Mouse (Mus musculus) activated CD4-positive, CD25-positive, alpha-beta regulatory T cell, adult 4 months (primary cell): Measurements from ENCODE around the gene Slc5a4b. TPM values are rescaled to one million over a fixed set of nuclear protein-coding genes. Genes with fewer than 3 reads are reported as not detected.

Source experiments
- ATAC-seq: one replicate; pipeline ENCODE4 v1.8.0; 2017
- polyA plus RNA-seq, 2 experiments: library from polyadenylated mRNA; unstranded; fragments of 100-300 nt; shearing (Covaris generic); gene quantifications; one replicate each; pipeline ENCODE4 v1.2.1; 2017

Gene Slc5a4b
- polyA plus RNA-seq, 2 experiments from 2014 or later, result not detected

GRCm38 (mm10) chr10:76036962-76037361 lies 73.8 kb downstream of the Slc5a4b start:
- no peak for ATAC-seq

- ATAC-seq, result no peak
These were observed 75.5 kb downstream of the Slc5a4b start for GRCm38 (mm10) chr10:76035277-76035676.

GRCm38 (mm10) chr10:76034001-76034600 lies 76.7 kb downstream of the Slc5a4b start:
- peak; percentile 17 for ATAC-seq

- ATAC-seq, result peak; percentile 1
These were observed 77.7 kb downstream of the Slc5a4b start for GRCm38 (mm10) chr10:76033119-76033455.

GRCm38 (mm10) chr10:76032402-76033118 lies 78.2 kb downstream of the Slc5a4b start, which contains the start of gene Zfp280b:
Zfp280b (plus strand) TSS chr10:76032650.
- ATAC-seq, result peak; percentile 93

- no peak for ATAC-seq
These were observed 79.0 kb downstream of the Slc5a4b start for GRCm38 (mm10) chr10:76031511-76032401.

GRCm38 (mm10) chr10:76030496-76030895 lies 80.3 kb downstream of the Slc5a4b start:
- no peak for ATAC-seq

GRCm38 (mm10) chr10:76029276-76029675 lies 81.5 kb downstream of the Slc5a4b start:
- no peak for ATAC-seq

- no peak for ATAC-seq
These were observed 82.4 kb downstream of the Slc5a4b start for GRCm38 (mm10) chr10:76028396-76028795.

- no peak for ATAC-seq
These were observed 82.8 kb downstream of the Slc5a4b start for GRCm38 (mm10) chr10:76028016-76028366.

- no peak for ATAC-seq
These were observed 83.4 kb downstream of the Slc5a4b start for GRCm38 (mm10) chr10:76027127-76028015.

GRCm38 (mm10) chr10:76025470-76026190 lies 85.1 kb downstream of the Slc5a4b start:
- ATAC-seq, result no peak

- no peak for ATAC-seq
These were observed 86.8 kb downstream of the Slc5a4b start for GRCm38 (mm10) chr10:76023921-76024320.

- no peak for ATAC-seq
These were observed 89.0 kb downstream of the Slc5a4b start for GRCm38 (mm10) chr10:76021728-76022127.

- no peak for ATAC-seq
These were observed 93.9 kb downstream of the Slc5a4b start for GRCm38 (mm10) chr10:76016886-76017285.

- no peak for ATAC-seq
These were observed 97.8 kb downstream of the Slc5a4b start for GRCm38 (mm10) chr10:76012922-76013321.

- no peak for ATAC-seq
These were observed 100.9 kb downstream of the Slc5a4b start for GRCm38 (mm10) chr10:76009812-76010211.
